Mouse (Mus musculus) kidney, adult 2 months (tissue): Measurements from ENCODE around the gene Actr1b.

ENCODE experiments used
- CTCF ChIP-seq: fragments of 200-500 bp; conservative IDR thresholded peaks from 2 replicates; pipeline ENCODE4 v1.5.1; 2011; ENCODE audit warnings: low read depth, mild to moderate bottlenecking, control low read depth, low read length, moderate library complexity, mixed read lengths; ENCODE audit not compliant: insufficient read depth, insufficient read length
- POLR2A ChIP-seq: fragments of 200-500 bp; IDR thresholded peaks from one replicate; pipeline ENCODE4 v1.6.1; 2011; ENCODE audit warnings: low read depth, low read length, control low read depth

DNA sequence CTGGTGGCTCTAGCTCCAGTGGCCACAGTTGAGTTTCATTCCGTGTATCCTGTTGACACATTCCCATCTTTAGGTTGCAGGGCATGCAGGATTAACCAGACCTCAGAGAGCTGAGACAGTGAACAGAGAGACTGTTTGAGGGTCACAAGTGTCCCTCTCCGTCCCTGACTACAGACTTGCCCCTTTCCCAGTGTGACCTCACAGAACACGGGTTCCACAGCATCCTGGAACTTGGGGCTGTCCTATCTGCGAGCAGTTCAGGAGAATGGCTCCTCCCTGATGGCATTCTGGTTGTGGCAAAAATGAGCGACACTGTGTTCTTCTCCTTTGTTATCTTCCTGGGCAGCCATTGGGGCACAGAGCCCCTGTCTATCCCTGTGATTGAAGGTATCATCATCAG lies at the start of gene Actr1b:
- TF ChIP-seq POLR2A (no peak), CTCF (no peak)
